Mouse (Mus musculus) kidney, postnatal 0 days (tissue): ENCODE results near the gene Fam57b. TPM values are rescaled to one million over a fixed set of nuclear protein-coding genes. Genes with fewer than 3 reads are reported as not detected.
A peak's percentile ranks its signal among the peaks of the same experiment; 100 is the strongest.

Experiments
- ATAC-seq: fragments of 200-750 bp; cut with Nextera tagmentation; replicated peaks from 2 replicates; pipeline ENCODE4 v1.8.0; 2017; ENCODE audit warnings: low read depth, moderate number of reproducible peaks, moderate TSS enrichment, moderate library complexity; ENCODE audit not compliant: low FRiP score
- DNase-seq: peaks from one replicate; pipeline ENCODE4 v3.0.0-alpha.2; 2016; ENCODE audit warnings: low spot score
- H3K27ac ChIP-seq: fragments of 300-500 bp; sonication (generic); 2 replicates; pipeline ENCODE4 v1.5.1; 2014; ENCODE audit warnings: mild to moderate bottlenecking
- H3K27me3 ChIP-seq: fragments of 300-500 bp; sonication (generic); 2 replicates; pipeline ENCODE4 v1.6.1; 2014; ENCODE audit warnings: low read length, mixed read lengths; ENCODE audit not compliant: insufficient read depth
- H3K36me3 ChIP-seq: fragments of 300-500 bp; sonication (generic); 2 replicates; pipeline ENCODE4 v1.6.1; 2014; ENCODE audit warnings: low read length, mixed read lengths; ENCODE audit not compliant: insufficient read depth
- H3K4me1 ChIP-seq: fragments of 300-500 bp; sonication (generic); replicated peaks from 2 replicates; pipeline ENCODE4 v1.6.1; 2014; ENCODE audit warnings: antibody characterized with exemption, low read length, mixed read lengths; ENCODE audit not compliant: insufficient read depth
- H3K4me2 ChIP-seq: fragments of 300-500 bp; sonication (generic); 2 replicates; pipeline ENCODE4 v1.6.1; 2014; ENCODE audit warnings: mild to moderate bottlenecking, low read length, moderate library complexity, mixed read lengths
- H3K4me3 ChIP-seq: fragments of 300-500 bp; sonication (generic); replicated peaks from 2 replicates; pipeline ENCODE4 v1.5.1; 2014; ENCODE audit warnings: low read depth, low read length
- H3K9ac ChIP-seq: fragments of 300-500 bp; sonication (generic); 2 replicates; pipeline ENCODE4 v1.6.1; 2014; ENCODE audit warnings: low read depth, low read length
- H3K9me3 ChIP-seq: fragments of 300-500 bp; sonication (generic); replicated peaks from 2 replicates; pipeline ENCODE4 v1.6.1; 2016; ENCODE audit warnings: low read length, inconsistent platforms, mixed read lengths
- CTCF ChIP-seq: IDR thresholded peaks from 2 replicates; pipeline ENCODE4 v1.5.1; 2016; ENCODE audit warnings: antibody characterized with exemption, low read depth, mild to moderate bottlenecking, moderate library complexity
- WGBS: fragments of 180-500 bp; shearing (Covaris S2); extraction: QIAGEN DNeasy Blood & Tissue Kit; methylation state at CpG from one replicate; pipeline ENCODE4 v1.1.7; 2014; 5-methylcytosine and 5-hydroxymethylcytosine counted together
- polyA plus RNA-seq: library from polyadenylated mRNA; unstranded; fragments of >200 nt; fragmentation: Nextera tagmentation; extraction: Ambion mirVana; gene quantifications from 2 replicates; pipeline ENCODE4 v1.2.1, GENCODE M21; 2015

Gene Fam57b
- polyA plus RNA-seq, 1 experiment from 2014 or later: 0.11 TPM

DNA sequence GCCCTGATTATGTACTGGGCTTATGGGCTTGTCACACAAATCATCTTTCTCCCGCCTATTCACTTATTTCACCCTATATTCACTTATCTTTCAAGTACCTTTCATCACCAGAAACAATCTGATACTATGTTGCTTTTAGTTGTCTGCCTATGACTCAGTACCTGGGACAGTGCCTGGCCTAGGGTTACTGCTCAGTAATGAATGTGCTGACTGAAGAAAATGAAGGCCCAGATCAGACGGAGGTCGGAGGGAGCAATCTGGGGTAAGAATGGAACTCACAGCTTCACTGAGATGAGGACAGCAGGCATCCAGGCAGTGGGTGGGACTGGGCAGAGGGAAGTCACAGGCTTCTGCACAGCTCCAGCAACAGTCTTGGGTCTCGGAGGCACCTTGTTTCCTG, 9.9 kb downstream of the Fam57b start:
- 52% methylated on average over 4 of the region's 4 CpGs for WGBS
- no peak overlapping the region for H3K27ac ChIP-seq
- peak overlapping the region; percentile 70; the same call in 1 of the 2 replicates for H3K4me2 ChIP-seq
- no peak overlapping the region for H3K9ac ChIP-seq
- no peak for ATAC-seq
- TF ChIP-seq CTCF: no peak
- H3K4me3 ChIP-seq: no peak overlapping the region
- H3K4me1 ChIP-seq: peaks cover 8% of the 10 kb centered on the region
- H3K36me3 ChIP-seq: no peaks in the 10 kb centered on the region
- DNase-seq: no peak
- no peaks in the 10 kb centered on the region for H3K9me3 ChIP-seq
- no peaks in the 10 kb centered on the region for H3K27me3 ChIP-seq

DNA sequence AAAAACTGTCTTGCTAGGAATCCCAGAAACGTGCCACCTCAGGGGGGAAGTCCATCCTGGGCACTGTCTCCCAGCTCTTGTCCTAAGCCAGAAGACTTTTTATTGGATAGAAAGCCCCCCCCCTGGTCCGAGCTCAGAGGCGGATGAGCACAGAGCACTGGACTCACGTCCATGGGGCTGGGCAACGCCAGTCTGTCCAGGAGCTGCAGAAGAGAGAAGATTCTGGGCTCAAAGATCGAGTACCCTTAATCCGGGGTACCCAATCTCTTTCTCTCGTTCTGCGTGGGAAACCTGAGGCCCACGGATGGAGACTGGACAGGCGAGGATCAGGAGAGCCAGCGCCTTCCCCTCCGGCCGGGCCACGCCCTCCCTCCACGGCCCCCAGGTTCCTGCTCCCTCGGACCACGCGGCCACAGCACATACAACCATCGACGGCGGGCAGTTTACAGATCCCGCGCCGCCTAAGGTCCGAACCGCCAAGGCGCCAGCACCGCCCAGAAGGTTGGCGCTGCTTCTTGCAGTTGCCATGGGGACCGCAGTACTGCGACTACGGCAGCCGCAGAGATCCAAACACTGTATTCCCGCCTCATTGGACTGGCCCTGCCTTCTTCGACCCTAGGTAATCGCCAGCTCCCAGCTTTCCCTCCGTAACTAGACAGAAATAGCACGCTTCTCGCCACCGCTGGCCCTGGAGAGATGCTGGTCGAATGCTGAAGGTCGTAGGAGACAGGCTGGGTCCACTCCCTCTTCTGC, 11.4 kb downstream of the Fam57b start:
- Histone ChIP-seq H3K9me3 (no peaks in the 10 kb centered on the region), H3K27me3 (no peaks in the 10 kb centered on the region), H3K27ac (peak overlapping the region; percentile 14; the same call in 1 of the 2 replicates), H3K9ac (peak overlapping the region; percentile 46), H3K4me3 (peak overlapping the region; percentile 58), H3K4me2 (peak overlapping the region; percentile 70), H3K4me1 (peaks cover 8% of the 10 kb centered on the region), H3K36me3 (no peaks in the 10 kb centered on the region)
- peak; percentile 13; the same call in 1 of the 2 replicates for TF ChIP-seq CTCF
- under 1% methylated on average over 43 of the region's 43 CpGs for WGBS
- ATAC-seq: peak; percentile 90
- DNase-seq: peak; percentile 97

- Histone ChIP-seq H3K27ac (no peak overlapping the region), H3K9ac (no peak overlapping the region), H3K36me3 (no peaks in the 10 kb centered on the region), H3K4me1 (peaks cover 8% of the 10 kb centered on the region), H3K9me3 (no peaks in the 10 kb centered on the region), H3K4me2 (peak overlapping the region; percentile 70; the same call in 1 of the 2 replicates), H3K27me3 (no peaks in the 10 kb centered on the region), H3K4me3 (no peak overlapping the region)
- ATAC-seq (no peak), DNase-seq (no peak)
- WGBS: 48% methylated on average over 5 of the region's 5 CpGs
- no peak for TF ChIP-seq CTCF
These were observed 12.4 kb downstream of the Fam57b start for GRCm38 (mm10) chr7:126809723-126810369.

GRCm38 (mm10) chr7:126815726-126816222, 18.3 kb downstream of the Fam57b start:
- DNase-seq: no peak
- Histone ChIP-seq H3K4me1 (no peaks in the 10 kb centered on the region), H3K27me3 (no peaks in the 10 kb centered on the region), H3K4me3 (no peak overlapping the region), H3K9ac (no peak overlapping the region), H3K36me3 (no peaks in the 10 kb centered on the region), H3K27ac (no peak overlapping the region), H3K4me2 (no peak overlapping the region), H3K9me3 (no peaks in the 10 kb centered on the region)
- no peak for TF ChIP-seq CTCF
- ATAC-seq: no peak
- 54% methylated on average over 8 of the region's 8 CpGs for WGBS

DNA sequence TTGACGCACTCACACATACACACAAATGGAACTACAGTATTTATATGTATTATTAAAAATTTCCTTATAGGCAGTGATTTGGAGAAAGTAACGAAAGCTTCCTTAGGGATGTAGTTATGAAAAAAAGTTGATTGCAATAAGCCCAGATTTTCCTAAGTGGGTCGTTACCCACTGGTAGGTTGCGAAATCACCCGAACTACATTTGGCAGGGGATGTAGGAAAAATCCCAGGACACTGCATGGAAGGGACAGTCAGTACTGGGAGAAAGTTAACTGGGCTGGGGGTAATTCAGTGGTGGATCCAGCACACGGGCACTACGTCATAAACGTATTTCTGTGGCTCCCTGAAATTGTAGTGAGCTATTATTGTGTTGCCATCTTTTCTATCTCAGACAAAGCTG, 19.0 kb downstream of the Fam57b start:
- Histone ChIP-seq H3K4me1 (no peaks in the 10 kb centered on the region), H3K9me3 (no peaks in the 10 kb centered on the region), H3K9ac (no peak overlapping the region), H3K4me3 (no peak overlapping the region), H3K27ac (no peak overlapping the region), H3K4me2 (no peak overlapping the region), H3K27me3 (no peaks in the 10 kb centered on the region), H3K36me3 (no peaks in the 10 kb centered on the region)
- 86% methylated on average over 8 of the region's 8 CpGs for WGBS
- TF ChIP-seq CTCF: no peak
- ATAC-seq: no peak
- no peak for DNase-seq

- Histone ChIP-seq H3K27ac (no peak overlapping the region), H3K9me3 (no peaks in the 10 kb centered on the region), H3K27me3 (no peaks in the 10 kb centered on the region), H3K36me3 (no peaks in the 10 kb centered on the region), H3K4me1 (no peaks in the 10 kb centered on the region), H3K4me3 (no peak overlapping the region), H3K4me2 (no peak overlapping the region), H3K9ac (no peak overlapping the region)
- TF ChIP-seq CTCF: no peak
- DNase-seq (no peak), ATAC-seq (no peak)
- 81% methylated on average over 7 of the region's 7 CpGs for WGBS
These were observed 20.1 kb downstream of the Fam57b start for GRCm38 (mm10) chr7:126817595-126817994.
